Mouse (Mus musculus): ENCODE measurements around the gene Pomgnt1.

GRCm38 (mm10) chr4:116175136-116175535, 51.5 kb downstream of the Pomgnt1 start:
- TF ChIP-seq TCF12 (IDR thresholded peaks at IDR 0.05; ENCODE audit: insufficient read depth, poor library complexity, severe bottlenecking) (no peak), USF1 (IDR thresholded peaks at IDR 0.05; ENCODE audit: low read depth) (no peak), POLR2A (IDR thresholded peaks at IDR 0.05; ENCODE audit: insufficient read length, low read depth) (no peak), POLR2AphosphoS2 (IDR thresholded peaks at IDR 0.05; ENCODE audit: insufficient read length, low read depth) (no peak), TCF3 (IDR thresholded peaks at IDR 0.05; ENCODE audit: insufficient read length, low read depth) (no peak), E2F4 (IDR thresholded peaks at IDR 0.05; ENCODE audit: insufficient read depth) (no peak), CEBPB (IDR thresholded peaks at IDR 0.05; ENCODE audit: insufficient read depth, poor library complexity, severe bottlenecking) (no peak), REST (IDR thresholded peaks at IDR 0.05; ENCODE audit: insufficient read depth, insufficient read length) (no peak), MAX (IDR thresholded peaks at IDR 0.05; ENCODE audit: low read depth) (no peak), MYOD1 (IDR thresholded peaks at IDR 0.05; ENCODE audit: control insufficient read depth in 1 of 3, insufficient read length in 2 of 3, low read depth in 2 of 3) (no peak), MYOG (IDR thresholded peaks at IDR 0.05; ENCODE audit: control insufficient read depth in 1 of 3, insufficient read depth in 1 of 3, insufficient read length in 2 of 3, low read depth in 2 of 3) (no peak)
